Mouse (Mus musculus): ENCODE results near the gene Snx33.
A peak's percentile ranks its signal among the peaks of the same experiment; 100 is the strongest.

Gene Snx33

GRCm38 (mm10) chr9:56890522-56891250, 37.5 kb downstream of the Snx33 start:
- no peak for DNase-seq (ENCODE audit: low spot score in 2 of 2)

GRCm38 (mm10) chr9:56889817-56890216, 38.4 kb downstream of the Snx33 start:
- DNase-seq (ENCODE audit: low spot score in 2 of 2) = peak; percentile 62 to 79

- DNase-seq (ENCODE audit: low spot score in 2 of 2) = no peak
These were observed 40.6 kb downstream of the Snx33 start for GRCm38 (mm10) chr9:56887581-56887980.

GRCm38 (mm10) chr9:56886601-56887000, 41.6 kb downstream of the Snx33 start:
- DNase-seq (ENCODE audit: low spot score in 2 of 2) = no peak

- DNase-seq (ENCODE audit: low spot score in 2 of 2) = no peak
These were observed 42.1 kb downstream of the Snx33 start for GRCm38 (mm10) chr9:56886113-56886512.

GRCm38 (mm10) chr9:56884328-56884727, 43.8 kb downstream of the Snx33 start:
- DNase-seq (ENCODE audit: low spot score in 2 of 2) = no peak

GRCm38 (mm10) chr9:56883470-56883869, 44.7 kb downstream of the Snx33 start:
- DNase-seq (ENCODE audit: low spot score in 2 of 2) = no peak

GRCm38 (mm10) chr9:56882818-56883217, 45.4 kb downstream of the Snx33 start:
- DNase-seq (ENCODE audit: low spot score in 2 of 2) = peak; percentile 80 to 84

GRCm38 (mm10) chr9:56882283-56882682, 45.9 kb downstream of the Snx33 start:
- DNase-seq (ENCODE audit: low spot score in 2 of 2) = no peak

- no peak for DNase-seq (ENCODE audit: low spot score in 2 of 2)
These were observed 46.6 kb downstream of the Snx33 start for GRCm38 (mm10) chr9:56881539-56882082.

GRCm38 (mm10) chr9:56880790-56881189, 47.4 kb downstream of the Snx33 start:
- no peak for DNase-seq (ENCODE audit: low spot score in 2 of 2)

GRCm38 (mm10) chr9:56877284-56877683, 50.9 kb downstream of the Snx33 start:
- DNase-seq (ENCODE audit: low spot score in 2 of 2) = no peak

- no peak for DNase-seq (ENCODE audit: low spot score in 2 of 2)
These were observed 51.4 kb downstream of the Snx33 start for GRCm38 (mm10) chr9:56876784-56877183.

GRCm38 (mm10) chr9:56873097-56873496, 55.1 kb downstream of the Snx33 start:
- DNase-seq (ENCODE audit: low spot score in 2 of 2) = no peak

GRCm38 (mm10) chr9:56872105-56872903, 55.9 kb downstream of the Snx33 start:
- DNase-seq (ENCODE audit: low spot score in 2 of 2) = no peak

- peak; percentile 77 to 79 for DNase-seq (ENCODE audit: low spot score in 2 of 2)
These were observed 57.0 kb downstream of the Snx33 start for GRCm38 (mm10) chr9:56871191-56871590.

- DNase-seq (ENCODE audit: low spot score in 2 of 2) = no peak
These were observed 57.4 kb downstream of the Snx33 start for GRCm38 (mm10) chr9:56870778-56871177.

- no peak for DNase-seq (ENCODE audit: low spot score in 2 of 2)
These were observed 58.6 kb downstream of the Snx33 start for GRCm38 (mm10) chr9:56869552-56869951.

- no peak for DNase-seq (ENCODE audit: low spot score in 2 of 2)
These were observed 59.9 kb downstream of the Snx33 start for GRCm38 (mm10) chr9:56868292-56868691.
